Mouse (Mus musculus): ENCODE data around the gene Eif3i. TPM values are rescaled to one million over a fixed set of nuclear protein-coding genes. Genes with fewer than 3 reads are reported as not detected.
A peak's percentile ranks its signal among the peaks of the same experiment; 100 is the strongest.

The Eif3i gene
- polyA plus RNA-seq (2014; fragmentation: Nextera tagmentation; extraction: Ambion mirVana): 206 and 221 TPM in 2 replicates

- ATAC-seq (ENCODE audit: low read depth): peak; percentile 89
- under 1% methylated on average over 73 of the region's 74 CpGs for WGBS
- Histone ChIP-seq H3K27me3 (ENCODE audit: control insufficient read depth, insufficient read depth, low read length) (no peaks in the 10 kb centered on the region), H3K9ac (replicated peaks; ENCODE audit: low read depth, low read length) (peak within 1 kb of the TSS; percentile 88), H3K4me1 (ENCODE audit: control insufficient read depth, insufficient read depth, low read length) (peaks cover 21% of the 10 kb centered on the region), H3K27ac (ENCODE audit: low read depth, low read length) (peak within 1 kb of the TSS; percentile 40), H3K4me2 (ENCODE audit: low read depth, low read length) (peak within 1 kb of the TSS; percentile 86), H3K9me3 (ENCODE audit: control insufficient read depth, low read length) (no peaks in the 10 kb centered on the region), H3K36me3 (ENCODE audit: control insufficient read depth, insufficient read depth, low read length) (peaks cover 20% of the 10 kb centered on the region; the same call in 1 of the 2 replicates), H3K4me3 (ENCODE audit: low read depth, low read length) (peak within 1 kb of the TSS; percentile 99)
Observed at GRCm38 (mm10) chr4:129600233-129601158, at the start of gene Eif3i, which contains the start of gene Tmem234. TSS of gene Eif3i (minus strand) at chr4:129600648. TSS of gene Tmem234 (plus strand) at chr4:129600668.

- WGBS: 96% methylated on average over 1 of the region's 1 CpGs
- ATAC-seq (ENCODE audit: low read depth): no peak
- H3K4me3 ChIP-seq (ENCODE audit: low read depth, low read length): no peak overlapping the region
Observed at GRCm38 (mm10) chr4:129648656-129649055, 48.2 kb upstream of the Eif3i start.

GRCm38 (mm10) chr4:129645204-129645603, 44.8 kb upstream of the Eif3i start:
- no peak for ATAC-seq (ENCODE audit: low read depth)
- no peak overlapping the region for H3K27ac ChIP-seq (ENCODE audit: low read depth, low read length)
- no peaks in the 10 kb centered on the region for H3K9me3 ChIP-seq (ENCODE audit: control insufficient read depth, low read length)
- no peak overlapping the region for H3K4me3 ChIP-seq (ENCODE audit: low read depth, low read length)
- H3K27me3 ChIP-seq (ENCODE audit: control insufficient read depth, insufficient read depth, low read length): no peaks in the 10 kb centered on the region
- WGBS: 94% methylated on average over 6 of the region's 6 CpGs
- no peak overlapping the region for H3K9ac ChIP-seq (replicated peaks; ENCODE audit: low read depth, low read length)
- no peaks in the 10 kb centered on the region; the same call in 1 of the 2 replicates for H3K4me1 ChIP-seq (ENCODE audit: control insufficient read depth, insufficient read depth, low read length)
- H3K36me3 ChIP-seq (ENCODE audit: control insufficient read depth, insufficient read depth, low read length): peaks cover 42% of the 10 kb centered on the region
- no peak overlapping the region for H3K4me2 ChIP-seq (ENCODE audit: low read depth, low read length)

More at GRCm38 (mm10) chr4:129648656-129649055, 48.2 kb upstream of the Eif3i start:
- Histone ChIP-seq H3K4me1 (ENCODE audit: control insufficient read depth, insufficient read depth, low read length) (no peaks in the 10 kb centered on the region), H3K36me3 (ENCODE audit: control insufficient read depth, insufficient read depth, low read length) (peaks cover 71% of the 10 kb centered on the region), H3K9me3 (ENCODE audit: control insufficient read depth, low read length) (no peaks in the 10 kb centered on the region), H3K9ac (replicated peaks; ENCODE audit: low read depth, low read length) (no peak overlapping the region), H3K27me3 (ENCODE audit: control insufficient read depth, insufficient read depth, low read length) (no peaks in the 10 kb centered on the region), H3K4me2 (ENCODE audit: low read depth, low read length) (no peak overlapping the region), H3K27ac (ENCODE audit: low read depth, low read length) (no peak overlapping the region)

- no peak overlapping the region for H3K27ac ChIP-seq (ENCODE audit: low read depth, low read length)
- peaks cover 26% of the 10 kb centered on the region for H3K36me3 ChIP-seq (ENCODE audit: control insufficient read depth, insufficient read depth, low read length)
- WGBS: 46% methylated on average over 5 of the region's 5 CpGs
- no peaks in the 10 kb centered on the region for H3K9me3 ChIP-seq (ENCODE audit: control insufficient read depth, low read length)
- no peak for ATAC-seq (ENCODE audit: low read depth)
- no peak overlapping the region for H3K9ac ChIP-seq (replicated peaks; ENCODE audit: low read depth, low read length)
- peaks cover 13% of the 10 kb centered on the region for H3K4me1 ChIP-seq (ENCODE audit: control insufficient read depth, insufficient read depth, low read length)
- H3K27me3 ChIP-seq (ENCODE audit: control insufficient read depth, insufficient read depth, low read length): no peaks in the 10 kb centered on the region
- H3K4me3 ChIP-seq (ENCODE audit: low read depth, low read length): no peak overlapping the region
- H3K4me2 ChIP-seq (ENCODE audit: low read depth, low read length): peak overlapping the region; percentile 30; the same call in 1 of the 2 replicates
Observed at GRCm38 (mm10) chr4:129641756-129642155, 41.3 kb upstream of the Eif3i start.

- H3K27me3 ChIP-seq (ENCODE audit: control insufficient read depth, insufficient read depth, low read length): no peaks in the 10 kb centered on the region
- H3K4me1 ChIP-seq (ENCODE audit: control insufficient read depth, insufficient read depth, low read length): peaks cover 13% of the 10 kb centered on the region
- peak within 1 kb of the TSS; percentile 65 for H3K9ac ChIP-seq (replicated peaks; ENCODE audit: low read depth, low read length)
- no peaks in the 10 kb centered on the region for H3K9me3 ChIP-seq (ENCODE audit: control insufficient read depth, low read length)
- H3K36me3 ChIP-seq (ENCODE audit: control insufficient read depth, insufficient read depth, low read length): peaks cover 28% of the 10 kb centered on the region
- peak within 1 kb of the TSS; percentile 89 for H3K4me2 ChIP-seq (ENCODE audit: low read depth, low read length)
- H3K4me3 ChIP-seq (ENCODE audit: low read depth, low read length): peak within 1 kb of the TSS; percentile 47
- H3K27ac ChIP-seq (ENCODE audit: low read depth, low read length): peak within 1 kb of the TSS; percentile 90
- peak; percentile 97 for ATAC-seq (ENCODE audit: low read depth)
- WGBS: under 1% methylated on average over 45 of the region's 60 CpGs
Observed at GRCm38 (mm10) chr4:129640638-129641467, 40.4 kb upstream of the Eif3i start, which contains the start of gene Txlna. TSS of gene Txlna (minus strand) at chr4:129641065.

- Histone ChIP-seq H3K27me3 (ENCODE audit: control insufficient read depth, insufficient read depth, low read length) (no peaks in the 10 kb centered on the region), H3K27ac (ENCODE audit: low read depth, low read length) (peak overlapping the region; percentile 90), H3K36me3 (ENCODE audit: control insufficient read depth, insufficient read depth, low read length) (peaks cover 31% of the 10 kb centered on the region), H3K4me1 (ENCODE audit: control insufficient read depth, insufficient read depth, low read length) (peaks cover 13% of the 10 kb centered on the region), H3K9me3 (ENCODE audit: control insufficient read depth, low read length) (no peaks in the 10 kb centered on the region), H3K9ac (replicated peaks; ENCODE audit: low read depth, low read length) (peak overlapping the region; percentile 65), H3K4me2 (ENCODE audit: low read depth, low read length) (peak overlapping the region; percentile 89), H3K4me3 (ENCODE audit: low read depth, low read length) (peak overlapping the region; percentile 47)
- ATAC-seq (ENCODE audit: low read depth): no peak
- WGBS: 4% methylated on average over 17 of the region's 17 CpGs
Observed at GRCm38 (mm10) chr4:129640101-129640637, 39.7 kb upstream of the Eif3i start.

GRCm38 (mm10) chr4:129639221-129639620, 38.8 kb upstream of the Eif3i start:
- H3K9ac ChIP-seq (replicated peaks; ENCODE audit: low read depth, low read length): peak overlapping the region; percentile 65; the same call in 1 of the 2 replicates
- no peak for ATAC-seq (ENCODE audit: low read depth)
- 88% methylated on average over 15 of the region's 15 CpGs for WGBS

GRCm38 (mm10) chr4:129633852-129634251, 33.4 kb upstream of the Eif3i start:
- no peak for ATAC-seq (ENCODE audit: low read depth)
- H3K36me3 ChIP-seq (ENCODE audit: control insufficient read depth, insufficient read depth, low read length): peaks cover 81% of the 10 kb centered on the region
- H3K27ac ChIP-seq (ENCODE audit: low read depth, low read length): no peak overlapping the region
- H3K4me2 ChIP-seq (ENCODE audit: low read depth, low read length): no peak overlapping the region
- no peaks in the 10 kb centered on the region for H3K9me3 ChIP-seq (ENCODE audit: control insufficient read depth, low read length)
- no peaks in the 10 kb centered on the region for H3K27me3 ChIP-seq (ENCODE audit: control insufficient read depth, insufficient read depth, low read length)
- H3K9ac ChIP-seq (replicated peaks; ENCODE audit: low read depth, low read length): no peak overlapping the region
- peaks cover 2% of the 10 kb centered on the region; the same call in 1 of the 2 replicates for H3K4me1 ChIP-seq (ENCODE audit: control insufficient read depth, insufficient read depth, low read length)
- no peak overlapping the region for H3K4me3 ChIP-seq (ENCODE audit: low read depth, low read length)
- WGBS: 92% methylated on average over 6 of the region's 6 CpGs

More at GRCm38 (mm10) chr4:129639221-129639620, 38.8 kb upstream of the Eif3i start:
- H3K9me3 ChIP-seq (ENCODE audit: control insufficient read depth, low read length): no peaks in the 10 kb centered on the region
- H3K36me3 ChIP-seq (ENCODE audit: control insufficient read depth, insufficient read depth, low read length): peaks cover 32% of the 10 kb centered on the region
- no peak overlapping the region for H3K27ac ChIP-seq (ENCODE audit: low read depth, low read length)
- H3K27me3 ChIP-seq (ENCODE audit: control insufficient read depth, insufficient read depth, low read length): no peaks in the 10 kb centered on the region
- H3K4me2 ChIP-seq (ENCODE audit: low read depth, low read length): peak overlapping the region; percentile 89
- H3K4me1 ChIP-seq (ENCODE audit: control insufficient read depth, insufficient read depth, low read length): peaks cover 13% of the 10 kb centered on the region
- H3K4me3 ChIP-seq (ENCODE audit: low read depth, low read length): 0 out of 2 replicates have a peak overlapping the region, but pooled peaks have one; percentile 47
